Mouse (Mus musculus) kidney, adult 2 months (tissue): ENCODE measurements at regions not wholly inside any gene's neighbourhood (a gene's known extent, or its start where the extent isn't known, plus 50 kb on each side); places are given as distances from the start of the nearest gene placed in this dataset.

Source experiments
- CTCF ChIP-seq: fragments of 200-500 bp; conservative IDR thresholded peaks from 2 replicates; pipeline ENCODE4 v1.5.1; 2011; ENCODE audit warnings: low read depth, mild to moderate bottlenecking, control low read depth, low read length, moderate library complexity, mixed read lengths; ENCODE audit not compliant: insufficient read depth, insufficient read length
- POLR2A ChIP-seq: fragments of 200-500 bp; IDR thresholded peaks from one replicate; pipeline ENCODE4 v1.6.1; 2011; ENCODE audit warnings: low read depth, low read length, control low read depth

- TF ChIP-seq CTCF: no peak
- no peak for TF ChIP-seq POLR2A
These were observed 804.0 kb downstream of the Diaph3 start for GRCm38 (mm10) chr14:86337052-86337451.
